Mouse (Mus musculus) megakaryocyte, embryonic 14.5 days (primary cell): Measurements from ENCODE around the gene Pus7. TPM values are rescaled to one million over a fixed set of nuclear protein-coding genes. Genes with fewer than 3 reads are reported as not detected.

Source experiments
- H3K27me3 ChIP-seq: replicated peaks from 2 replicates; pipeline ENCODE3; 2012; ENCODE audit warnings: inconsistent platforms
- H3K36me3 ChIP-seq: replicated peaks from 2 replicates; pipeline ENCODE3; 2012; ENCODE audit warnings: low read length, inconsistent platforms, mixed read lengths
- H3K4me1 ChIP-seq: 2 replicates; pipeline ENCODE4 v1.6.1; 2012; ENCODE audit warnings: inconsistent platforms
- H3K4me3 ChIP-seq: replicated peaks from 2 replicates; pipeline ENCODE3; 2012; ENCODE audit warnings: moderate library complexity, mild to moderate bottlenecking, inconsistent platforms
- H3K9me3 ChIP-seq: 2 replicates; pipeline ENCODE4 v1.6.1; 2012; ENCODE audit warnings: inconsistent platforms
- FLI1 ChIP-seq: IDR thresholded peaks from 2 replicates; pipeline ENCODE4 v1.6.1; 2012; ENCODE audit warnings: low read length, inconsistent platforms, mixed read lengths
- GATA1 ChIP-seq: IDR thresholded peaks from 3 replicates; pipeline ENCODE4 v1.6.1; 2012; ENCODE audit warnings: mixed read lengths, low read length, inconsistent platforms, borderline replicate concordance
- polyA plus RNA-seq: library from polyadenylated mRNA; stranded (reverse); fragments of >175 nt; gene quantifications from 2 replicates; pipeline ENCODE4 v1.2.3, GENCODE M21; 2012; ENCODE audit warnings: low replicate concordance; ENCODE audit not compliant: insufficient read depth

Gene Pus7
- 2.8 and 3.6 TPM in 2 replicates for polyA plus RNA-seq

DNA sequence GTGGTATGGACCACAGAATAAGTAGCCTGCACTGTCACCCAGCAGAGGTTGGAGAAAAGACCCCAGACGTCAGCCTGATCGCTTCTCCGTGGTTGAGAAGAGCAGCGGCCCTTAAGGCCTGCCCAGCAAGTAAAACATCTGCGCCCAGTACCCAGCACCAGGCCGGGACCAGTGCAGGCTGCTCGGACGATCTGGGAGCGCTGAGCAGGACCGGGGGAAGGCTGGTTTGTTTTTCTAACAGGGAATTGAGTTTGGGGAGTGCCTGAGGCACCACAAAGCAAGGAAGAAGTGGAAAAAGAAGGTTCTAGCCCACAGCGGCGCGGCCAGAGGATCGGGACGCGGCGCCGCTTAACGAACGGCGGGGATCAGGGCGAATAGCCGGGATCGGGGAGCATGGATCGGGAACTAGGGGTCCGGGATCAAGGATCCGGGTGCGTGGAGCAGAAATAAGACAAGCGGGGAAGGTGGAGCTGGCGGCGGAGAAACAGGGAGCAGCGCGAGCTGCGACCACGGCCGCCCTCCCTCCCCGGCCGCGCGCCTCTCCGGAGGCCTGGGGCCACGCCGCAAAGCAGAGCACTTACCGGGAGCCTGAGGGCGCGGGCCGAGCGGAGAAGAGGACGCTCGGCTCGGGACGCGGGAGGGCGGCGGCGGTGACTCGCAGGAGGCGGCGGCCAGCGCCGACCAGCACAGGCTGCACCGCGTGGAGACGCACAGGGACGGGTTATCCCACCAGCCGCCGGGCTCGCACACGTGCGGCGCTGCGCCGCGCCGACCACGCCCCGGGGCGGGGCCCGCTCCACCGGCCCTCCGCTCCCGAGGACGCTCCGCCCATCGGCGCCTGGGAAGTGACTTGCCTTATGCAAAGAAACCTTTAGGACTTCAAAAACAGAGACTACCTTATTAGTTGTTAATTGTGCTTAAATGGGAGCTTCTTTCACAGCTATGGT is at the start of gene Pus7:
Gene Pus7 (minus strand): TSS at position 781 of the 947 bp plus-strand sequence.
- Histone ChIP-seq H3K9me3 (peaks cover 4% of the 10 kb centered on the region; the same call in 1 of the 2 replicates), H3K36me3 (no peaks in the 10 kb centered on the region), H3K27me3 (no peaks in the 10 kb centered on the region), H3K4me1 (peaks cover 41% of the 10 kb centered on the region), H3K4me3 (peak within 1 kb of the TSS; percentile 95)
- TF ChIP-seq FLI1 (no peak), GATA1 (no peak)

DNA sequence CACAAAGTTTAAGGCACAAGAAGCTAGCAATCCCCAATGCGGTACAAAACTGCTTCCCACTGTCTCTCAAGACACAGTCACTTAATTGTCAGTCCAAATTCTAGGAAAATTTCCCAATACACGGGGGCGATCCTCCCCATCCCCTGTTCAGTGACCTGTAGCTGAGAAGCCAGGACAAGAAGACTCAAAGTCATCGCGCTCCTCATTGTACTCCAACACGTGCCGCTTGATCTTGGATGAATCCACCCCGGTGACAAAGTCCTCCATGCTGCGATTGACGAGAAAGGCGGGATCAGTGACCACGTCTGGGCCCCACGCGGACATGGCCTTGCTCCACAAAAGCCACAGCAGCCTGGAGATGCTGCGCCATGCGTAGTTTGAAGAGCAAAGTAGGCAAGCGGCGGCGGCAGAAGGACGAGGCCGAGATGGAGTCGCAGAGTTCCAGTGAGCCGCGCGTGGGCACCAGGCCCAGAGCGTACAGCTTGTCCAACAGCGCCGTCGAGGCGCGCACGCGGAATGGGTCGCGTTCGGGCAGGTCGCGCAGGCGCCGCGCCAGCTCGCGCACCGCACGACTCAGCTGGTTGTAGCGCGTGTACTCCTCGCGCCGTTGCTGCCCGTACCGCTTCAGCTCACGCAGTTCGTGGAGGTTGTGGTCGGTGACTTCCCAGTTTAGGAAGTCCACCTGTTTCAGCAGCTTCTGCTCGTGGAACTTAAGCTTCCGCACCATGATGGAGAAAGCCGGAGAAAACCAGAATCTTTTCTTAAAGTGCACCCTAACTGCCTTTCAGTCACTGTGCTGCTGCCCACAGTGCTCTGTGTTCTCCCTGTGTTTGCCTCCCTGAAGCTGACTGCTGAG is 47.6 kb upstream of the Pus7 start:
- Histone ChIP-seq H3K4me3 (peak overlapping the region; percentile 50), H3K36me3 (no peaks in the 10 kb centered on the region), H3K9me3 (peaks cover 9% of the 10 kb centered on the region), H3K27me3 (peaks cover 2% of the 10 kb centered on the region), H3K4me1 (peaks cover 12% of the 10 kb centered on the region)
- TF ChIP-seq GATA1 = no peak
- no peak for TF ChIP-seq FLI1

- H3K4me1 ChIP-seq = peaks cover 15% of the 10 kb centered on the region
- TF ChIP-seq FLI1 (no peak), GATA1 (no peak)
- H3K36me3 ChIP-seq = peaks cover 13% of the 10 kb centered on the region
- peaks cover 9% of the 10 kb centered on the region for H3K9me3 ChIP-seq
- H3K27me3 ChIP-seq = peaks cover 2% of the 10 kb centered on the region
- H3K4me3 ChIP-seq = peak overlapping the region; percentile 26
Measured at GRCm38 (mm10) chr5:23826321-23827004, 43.0 kb upstream of the Pus7 start.

- TF ChIP-seq FLI1 = no peak
- TF ChIP-seq GATA1 = no peak
- peaks cover 6% of the 10 kb centered on the region for H3K9me3 ChIP-seq
- H3K27me3 ChIP-seq = no peaks in the 10 kb centered on the region
- H3K4me3 ChIP-seq = no peak overlapping the region
- H3K36me3 ChIP-seq = peaks cover 27% of the 10 kb centered on the region
- peaks cover 11% of the 10 kb centered on the region for H3K4me1 ChIP-seq
Measured at GRCm38 (mm10) chr5:23824171-23824733, 40.7 kb upstream of the Pus7 start.

DNA sequence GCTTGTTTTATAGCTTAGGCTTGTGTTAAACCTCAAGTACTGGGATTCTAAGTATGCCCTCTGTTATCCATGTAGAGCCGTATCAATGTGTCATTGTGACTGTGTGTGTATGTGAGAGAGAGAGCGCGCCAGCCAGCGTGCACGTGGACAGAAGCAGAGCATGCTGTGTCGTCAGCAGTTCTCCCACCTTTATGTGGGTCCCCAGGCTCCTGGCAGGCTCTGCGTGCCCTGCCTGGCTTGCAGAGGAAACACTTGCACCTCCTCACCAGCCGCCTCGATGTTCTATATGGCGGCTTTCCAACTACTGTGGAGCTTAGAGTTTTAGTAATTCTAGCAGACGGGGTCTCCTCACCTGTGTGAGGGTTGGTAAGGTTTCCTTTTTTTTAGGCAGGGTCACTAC is 38.8 kb upstream of the Pus7 start:
- TF ChIP-seq GATA1 (no peak), FLI1 (no peak)
- no peak overlapping the region for H3K4me3 ChIP-seq
- no peaks in the 10 kb centered on the region for H3K9me3 ChIP-seq
- peaks cover 11% of the 10 kb centered on the region for H3K4me1 ChIP-seq
- no peaks in the 10 kb centered on the region for H3K27me3 ChIP-seq
- H3K36me3 ChIP-seq = peaks cover 47% of the 10 kb centered on the region

- peaks cover 90% of the 10 kb centered on the region for H3K36me3 ChIP-seq
Measured at GRCm38 (mm10) chr5:23816681-23817080, 33.2 kb upstream of the Pus7 start.

DNA sequence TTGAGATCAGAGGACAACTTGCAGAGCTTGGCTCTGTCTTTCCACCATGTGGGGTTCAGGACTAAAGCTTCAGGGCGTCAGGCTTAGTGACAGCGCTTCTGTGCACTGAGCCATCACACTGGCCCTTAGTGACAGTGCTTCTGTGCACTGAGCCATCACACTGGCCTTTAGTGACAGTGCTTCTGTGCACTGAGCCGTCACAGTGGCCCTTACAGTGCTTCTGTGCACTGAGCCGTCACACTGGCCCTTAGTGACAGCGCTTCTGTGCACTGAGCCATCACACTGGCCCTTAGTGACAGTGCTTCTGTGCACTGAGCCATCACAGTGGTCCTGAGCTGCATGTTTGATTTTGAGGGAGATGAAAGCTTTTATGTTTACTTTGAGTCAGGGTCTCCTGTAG is 31.3 kb upstream of the Pus7 start:
- Histone ChIP-seq H3K4me1 (peaks cover 7% of the 10 kb centered on the region; the same call in 1 of the 2 replicates), H3K27me3 (no peaks in the 10 kb centered on the region), H3K36me3 (peaks cover 98% of the 10 kb centered on the region), H3K9me3 (no peaks in the 10 kb centered on the region), H3K4me3 (no peak overlapping the region)
- TF ChIP-seq FLI1 (no peak), GATA1 (no peak)

More at GRCm38 (mm10) chr5:23816681-23817080, 33.2 kb upstream of the Pus7 start:
- H3K27me3 ChIP-seq = no peaks in the 10 kb centered on the region
- H3K4me3 ChIP-seq = no peak overlapping the region
- peaks cover 7% of the 10 kb centered on the region; the same call in 1 of the 2 replicates for H3K4me1 ChIP-seq
- H3K9me3 ChIP-seq = no peaks in the 10 kb centered on the region
- TF ChIP-seq GATA1 (no peak), FLI1 (no peak)

GRCm38 (mm10) chr5:23792726-23793125 is 9.2 kb upstream of the Pus7 start:
- peaks cover 84% of the 10 kb centered on the region for H3K36me3 ChIP-seq
- TF ChIP-seq GATA1 = no peak
- no peak for TF ChIP-seq FLI1

DNA sequence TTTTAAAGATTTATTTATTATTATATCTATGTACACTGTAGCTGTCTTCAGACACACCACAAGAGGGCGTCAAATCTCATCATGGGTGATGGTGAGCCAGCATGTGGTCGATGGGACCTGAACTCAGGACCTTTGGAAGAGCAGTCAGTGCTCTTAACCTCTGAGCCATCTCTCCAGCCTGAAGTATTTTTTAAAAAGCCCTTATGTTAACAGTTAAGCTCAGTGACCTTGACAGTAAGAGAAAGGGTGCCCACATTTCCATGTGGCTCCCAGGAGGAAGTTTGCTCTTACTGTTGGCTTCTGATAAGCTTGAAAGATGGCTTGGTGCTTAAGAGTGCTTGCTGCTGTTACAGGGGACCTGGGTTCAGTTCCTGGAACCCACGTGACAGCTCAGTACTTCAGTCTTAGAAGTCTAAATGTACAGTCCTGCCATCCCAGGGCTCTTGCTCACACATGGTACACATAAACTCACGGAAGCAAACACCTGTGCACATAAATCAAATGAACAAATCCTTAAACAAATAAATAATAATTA is 5.6 kb upstream of the Pus7 start:
- H3K9me3 ChIP-seq = peaks cover 4% of the 10 kb centered on the region; the same call in 1 of the 2 replicates
- H3K36me3 ChIP-seq = peaks cover 48% of the 10 kb centered on the region
- peak overlapping the region; percentile 98 for H3K4me3 ChIP-seq
- H3K4me1 ChIP-seq = peaks cover 58% of the 10 kb centered on the region
- no peak for TF ChIP-seq FLI1
- TF ChIP-seq GATA1 = peak; percentile 82; the same call in 1 of the 3 replicates
- H3K27me3 ChIP-seq = no peaks in the 10 kb centered on the region

More at GRCm38 (mm10) chr5:23792726-23793125, 9.2 kb upstream of the Pus7 start:
- no peaks in the 10 kb centered on the region for H3K27me3 ChIP-seq
- H3K4me3 ChIP-seq = no peak overlapping the region
- peaks cover 60% of the 10 kb centered on the region for H3K4me1 ChIP-seq
- no peaks in the 10 kb centered on the region for H3K9me3 ChIP-seq
